ENCODE assay signal across 21 mouse cellular contexts in the genomic region with DNA sequence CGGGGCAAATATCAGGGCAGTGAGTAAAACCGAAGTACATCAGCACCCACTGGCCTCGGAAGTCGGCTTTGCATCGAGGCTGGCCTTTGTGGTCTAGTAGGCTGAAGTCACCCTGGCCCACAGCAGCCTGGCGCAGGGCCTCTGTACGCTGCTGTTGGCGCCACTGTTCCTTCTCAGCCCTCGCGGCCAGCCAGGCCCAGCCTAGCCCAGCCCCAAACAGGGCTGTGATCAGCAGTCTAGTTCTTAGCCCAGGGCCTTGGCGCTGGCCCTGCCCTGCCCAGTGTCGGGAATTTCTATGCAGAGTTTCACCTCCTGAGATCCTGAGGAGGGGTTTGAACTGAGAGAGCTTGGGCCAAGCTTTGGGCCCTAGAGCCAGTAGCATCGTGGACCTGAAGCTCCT. TPM values are rescaled to one million over a fixed set of nuclear protein-coding genes. Genes with fewer than 3 reads are reported as not detected.
DNase-seq lines count a peak whose midpoint lies in the region; ATAC-seq lines count a peak whose summit lies in the region.
"Had no signal": no experiment of that assay in that cellular context is flagged by ENCODE, and none has a peak within 500 bp of the region (broad histone marks: within the 10 kb centered on the region; RNA-seq: fewer than 3 reads in every experiment).

No protein-coding gene starts in this region.

- no peak overlapping the region for H3K4me2 ChIP-seq in forebrain, embryonic 13.5 days
- no peak overlapping the region for H3K4me2 ChIP-seq in kidney, embryonic 16.5 days (replicated peaks; ENCODE audit: low read depth, low read length)
- no peak overlapping the region; the same call in 1 of the 2 replicates for H3K4me2 ChIP-seq in kidney, embryonic 15.5 days

- ATAC-seq in forebrain, embryonic 13.5 days: no peak
- no peak for ATAC-seq in kidney, embryonic 16.5 days (ENCODE audit: low FRiP score, low TSS enrichment)
- no peak for ATAC-seq in kidney, embryonic 15.5 days (replicated peaks; ENCODE audit: low FRiP score)
- ATAC-seq: forebrain, postnatal 0 days had no signal

- no peaks in the 10 kb centered on the region for H3K9me3 ChIP-seq in forebrain, embryonic 10.5 days
- H3K9me3 ChIP-seq in forebrain, embryonic 13.5 days (replicated peaks): no peaks in the 10 kb centered on the region
- H3K9me3 ChIP-seq in kidney, embryonic 16.5 days (ENCODE audit: low read length): no peaks in the 10 kb centered on the region
- no peaks in the 10 kb centered on the region for H3K9me3 ChIP-seq in kidney, embryonic 15.5 days (replicated peaks)
- H3K9me3 ChIP-seq: limb, embryonic 15.5 days; midbrain, embryonic 10.5 days; neural tube, embryonic 13.5 days had no signal

- 89% methylated on average over 13 of the region's 13 CpGs for WGBS in forebrain, embryonic 10.5 days
- WGBS in forebrain, embryonic 13.5 days: 81% methylated on average over 13 of the region's 13 CpGs
- 87% methylated on average over 13 of the region's 13 CpGs for WGBS in kidney, embryonic 16.5 days
- 89% methylated on average over 13 of the region's 13 CpGs for WGBS in kidney, embryonic 15.5 days

- H3K36me3 ChIP-seq in forebrain, embryonic 10.5 days (replicated peaks): peaks cover 61% of the 10 kb centered on the region
- H3K36me3 ChIP-seq in forebrain, embryonic 13.5 days (ENCODE audit: poor library complexity, severe bottlenecking): peaks cover 58% of the 10 kb centered on the region
- H3K36me3 ChIP-seq in kidney, embryonic 16.5 days (ENCODE audit: insufficient read depth, low read length): peaks cover 49% of the 10 kb centered on the region
- peaks cover 57% of the 10 kb centered on the region for H3K36me3 ChIP-seq in kidney, embryonic 15.5 days

- peaks cover 35% of the 10 kb centered on the region for H3K4me1 ChIP-seq in forebrain, embryonic 10.5 days
- peaks cover 16% of the 10 kb centered on the region for H3K4me1 ChIP-seq in forebrain, embryonic 13.5 days
- peaks cover 14% of the 10 kb centered on the region for H3K4me1 ChIP-seq in kidney, embryonic 16.5 days (ENCODE audit: insufficient read depth, low read length)
- H3K4me1 ChIP-seq in kidney, embryonic 15.5 days: peaks cover 26% of the 10 kb centered on the region

- DNase-seq in forebrain, embryonic 10.5 days (ENCODE audit: extremely low spot score, low spot score): no peak
- peak; percentile 42 for DNase-seq in testis, postnatal 10 days (ENCODE audit: low spot score)
- DNase-seq in testis, postnatal 14 days (ENCODE audit: low spot score): no peak
- DNase-seq in embryo, embryonic 11 days: no peak
- no peak for DNase-seq in adrenal gland, adult 8-10 months
- DNase-seq: forebrain, postnatal 0 days; heart, postnatal 14 days; kidney, adult 2 months; kidney, postnatal 36 days; lung, postnatal 10 days; thymus, postnatal 4 days had no signal

- no peak overlapping the region; the same call in 1 of the 2 replicates for H3K9ac ChIP-seq in forebrain, embryonic 13.5 days
- no peak overlapping the region for H3K9ac ChIP-seq in kidney, embryonic 16.5 days (replicated peaks; ENCODE audit: low read length)
- H3K9ac ChIP-seq in kidney, embryonic 15.5 days: no peak overlapping the region
- H3K9ac ChIP-seq: limb, embryonic 15.5 days had no signal

- H3K27me3 ChIP-seq in forebrain, embryonic 10.5 days (ENCODE audit: poor library complexity, severe bottlenecking): peaks cover 26% of the 10 kb centered on the region
- H3K27me3 ChIP-seq in forebrain, embryonic 13.5 days: peaks cover 17% of the 10 kb centered on the region
- peaks cover 11% of the 10 kb centered on the region; the same call in 1 of the 2 replicates for H3K27me3 ChIP-seq in kidney, embryonic 16.5 days (ENCODE audit: insufficient read depth, low read length)
- H3K27me3 ChIP-seq in kidney, embryonic 15.5 days: peaks cover 14% of the 10 kb centered on the region

- peak overlapping the region; percentile 74; the same call in 1 of the 2 replicates for H3K4me3 ChIP-seq in forebrain, embryonic 10.5 days
- no peak overlapping the region for H3K4me3 ChIP-seq in forebrain, embryonic 13.5 days
- H3K4me3 ChIP-seq in kidney, embryonic 16.5 days (ENCODE audit: low read length): no peak overlapping the region
- H3K4me3 ChIP-seq in kidney, embryonic 15.5 days (replicated peaks): no peak overlapping the region

- H3K27ac ChIP-seq in forebrain, embryonic 10.5 days: no peak overlapping the region
- H3K27ac ChIP-seq in forebrain, embryonic 13.5 days: no peak overlapping the region
- 0 out of 2 replicates have a peak overlapping the region, but pooled peaks have one; percentile 20 for H3K27ac ChIP-seq in kidney, embryonic 16.5 days (ENCODE audit: low read length)
- H3K27ac ChIP-seq in kidney, embryonic 15.5 days: no peak overlapping the region
- H3K27ac ChIP-seq: limb, embryonic 15.5 days; neural tube, embryonic 13.5 days had no signal

RNA-seq across cellular contexts. Expression of a gene that starts 1.6 kb away (rescaled TPM):
- polyA plus RNA-seq in forebrain, embryonic 10.5 days (2016; fragmentation: Nextera tagmentation; extraction: Ambion mirVana): 6.6 and 7.2 TPM in 2 replicates
- 4.0 and 7.4 TPM in 2 replicates for polyA plus RNA-seq in forebrain, embryonic 13.5 days (2015; fragmentation: Nextera tagmentation; extraction: Ambion mirVana)
- 9.7 and 11.8 TPM in 2 replicates for polyA plus RNA-seq in kidney, embryonic 16.5 days (2015; fragmentation: Nextera tagmentation; extraction: Ambion mirVana)
- polyA plus RNA-seq in kidney, embryonic 15.5 days (2015; fragmentation: Nextera tagmentation; extraction: Ambion mirVana): 7.9 and 8.2 TPM in 2 replicates
- 10 to 100 TPM; 18.7 to 28.6 (median 24.6) TPM for total RNA-seq in adrenal gland, adult 8-10 months (2022)

RNA-seq across cellular contexts. Expression of a gene that starts 4.8 kb away (rescaled TPM):
- polyA plus RNA-seq in forebrain, embryonic 10.5 days (2016; fragmentation: Nextera tagmentation; extraction: Ambion mirVana): 1.2 and 1.4 TPM in 2 replicates
- 1.8 and 1.9 TPM in 2 replicates for polyA plus RNA-seq in forebrain, embryonic 13.5 days (2015; fragmentation: Nextera tagmentation; extraction: Ambion mirVana)
- polyA plus RNA-seq in kidney, embryonic 16.5 days (2015; fragmentation: Nextera tagmentation; extraction: Ambion mirVana): 0.94 and 1.9 TPM in 2 replicates
- 1.3 and 1.4 TPM in 2 replicates for polyA plus RNA-seq in kidney, embryonic 15.5 days (2015; fragmentation: Nextera tagmentation; extraction: Ambion mirVana)
- total RNA-seq in adrenal gland, adult 8-10 months (2022): under 1 TPM; 0.22 to 0.73 (median 0.51) TPM

RNA-seq across cellular contexts. Expression of a gene that starts 7.0 kb away (rescaled TPM):
- 0.38 and 0.46 TPM in 2 replicates for polyA plus RNA-seq in forebrain, embryonic 10.5 days (2016; fragmentation: Nextera tagmentation; extraction: Ambion mirVana)
- 0.98 and 3.4 TPM in 2 replicates for polyA plus RNA-seq in forebrain, embryonic 13.5 days (2015; fragmentation: Nextera tagmentation; extraction: Ambion mirVana)
- polyA plus RNA-seq in kidney, embryonic 16.5 days (2015; fragmentation: Nextera tagmentation; extraction: Ambion mirVana): 1.1 and 1.6 TPM in 2 replicates
- polyA plus RNA-seq in kidney, embryonic 15.5 days (2015; fragmentation: Nextera tagmentation; extraction: Ambion mirVana): 0.82 and 0.83 TPM in 2 replicates
- under 1 TPM; 0.34 to 0.73 (median 0.43) TPM for total RNA-seq in adrenal gland, adult 8-10 months (2022)

RNA-seq across cellular contexts. Expression of a gene that starts 12.6 kb away (rescaled TPM):
- polyA plus RNA-seq in forebrain, embryonic 10.5 days (2016; fragmentation: Nextera tagmentation; extraction: Ambion mirVana): 0.04 TPM in 1 of 2 replicates, not detected in the other
- not detected in 2 replicates for polyA plus RNA-seq in forebrain, embryonic 13.5 days (2015; fragmentation: Nextera tagmentation; extraction: Ambion mirVana)
- 0.04 TPM in 1 of 2 replicates, not detected in the other for polyA plus RNA-seq in kidney, embryonic 16.5 days (2015; fragmentation: Nextera tagmentation; extraction: Ambion mirVana)
- polyA plus RNA-seq in kidney, embryonic 15.5 days (2015; fragmentation: Nextera tagmentation; extraction: Ambion mirVana): not detected in 2 replicates
- under 1 TPM in 1 of 4 experiments, not detected in 3; 0.09 TPM for total RNA-seq in adrenal gland, adult 8-10 months (2022)
- total RNA-seq: adrenal gland, postnatal 4 days; gastrocnemius, adult 18-20 months; granulocyte monocyte progenitor cell, adult 5-6 weeks; heart, postnatal 14 days; left cerebral cortex, postnatal 10 days had no signal
- polyA plus RNA-seq: kidney, adult 2 months; limb, embryonic 15.5 days; midbrain, embryonic 10.5 days; neural tube, embryonic 13.5 days had no signal

RNA-seq across cellular contexts. Expression of a gene that starts 16.5 kb away (rescaled TPM):
- polyA plus RNA-seq in forebrain, embryonic 10.5 days (2016; fragmentation: Nextera tagmentation; extraction: Ambion mirVana): 202 and 208 TPM in 2 replicates
- 156 and 170 TPM in 2 replicates for polyA plus RNA-seq in forebrain, embryonic 13.5 days (2015; fragmentation: Nextera tagmentation; extraction: Ambion mirVana)
- polyA plus RNA-seq in kidney, embryonic 16.5 days (2015; fragmentation: Nextera tagmentation; extraction: Ambion mirVana): 165 and 175 TPM in 2 replicates
- polyA plus RNA-seq in kidney, embryonic 15.5 days (2015; fragmentation: Nextera tagmentation; extraction: Ambion mirVana): 147 and 155 TPM in 2 replicates
- total RNA-seq in adrenal gland, adult 8-10 months (2022): 10 to 100 TPM; 79.1 to 93.1 (median 87.8) TPM
